Mouse (Mus musculus) midbrain, embryonic 14.5 days (tissue): ENCODE data around the gene Cnn2. TPM values are rescaled to one million over a fixed set of nuclear protein-coding genes. Genes with fewer than 3 reads are reported as not detected.

Experiments used
- ATAC-seq: fragments of 200-750 bp; cut with Nextera tagmentation; 2 replicates; pipeline ENCODE4 v1.8.0; 2017; ENCODE audit warnings: moderate number of reproducible peaks, moderate library complexity; ENCODE audit not compliant: low FRiP score, low TSS enrichment
- DNase-seq: peaks from one replicate; pipeline ENCODE4 v3.0.0-alpha.2; 2015
- H3K27ac ChIP-seq: fragments of 300-500 bp; sonication (generic); replicated peaks from 2 replicates; pipeline ENCODE4 v1.5.1; 2014; ENCODE audit warnings: mild to moderate bottlenecking, low read depth, low read length, moderate library complexity
- H3K27me3 ChIP-seq: fragments of 300-500 bp; sonication (generic); 2 replicates; pipeline ENCODE4 v1.6.1; 2014; ENCODE audit warnings: low read length, control low read depth, mixed read lengths; ENCODE audit not compliant: control insufficient read depth, insufficient read depth
- H3K36me3 ChIP-seq: fragments of 300-500 bp; sonication (generic); 2 replicates; pipeline ENCODE4 v1.6.1; 2014; ENCODE audit warnings: low read length, control low read depth; ENCODE audit not compliant: control insufficient read depth, insufficient read depth
- H3K4me1 ChIP-seq: fragments of 300-500 bp; sonication (generic); 2 replicates; pipeline ENCODE4 v1.6.1; 2014; ENCODE audit warnings: mild to moderate bottlenecking, antibody characterized with exemption, low read length, control low read depth; ENCODE audit not compliant: control insufficient read depth, insufficient read depth
- H3K4me2 ChIP-seq: fragments of 300-500 bp; sonication (generic); 2 replicates; pipeline ENCODE4 v1.6.1; 2014; ENCODE audit warnings: mild to moderate bottlenecking, low read length, moderate library complexity
- H3K4me3 ChIP-seq: fragments of 300-500 bp; sonication (generic); replicated peaks from 2 replicates; pipeline ENCODE4 v1.5.1; 2014; ENCODE audit warnings: low read depth, low read length
- H3K9ac ChIP-seq: fragments of 300-500 bp; sonication (generic); replicated peaks from 2 replicates; pipeline ENCODE4 v1.6.1; 2014; ENCODE audit warnings: mild to moderate bottlenecking, low read length, moderate library complexity
- H3K9me3 ChIP-seq: fragments of 300-500 bp; sonication (generic); 2 replicates; pipeline ENCODE4 v1.6.1; 2016; ENCODE audit warnings: low read length, control low read depth, mixed read lengths; ENCODE audit not compliant: control insufficient read depth
- WGBS: fragments of 180-500 bp; shearing (Covaris S2); extraction: QIAGEN DNeasy Blood & Tissue Kit; methylation state at CpG from one replicate; pipeline ENCODE4 v1.1.7; 2014; 5-methylcytosine and 5-hydroxymethylcytosine counted together
- polyA plus RNA-seq: library from polyadenylated mRNA; unstranded; fragments of >200 nt; fragmentation: Nextera tagmentation; extraction: Ambion mirVana; gene quantifications from 2 replicates; pipeline ENCODE4 v1.2.1, GENCODE M21; 2014

Gene Cnn2
- 10.9 and 35.0 TPM in 2 replicates for polyA plus RNA-seq

DNA sequence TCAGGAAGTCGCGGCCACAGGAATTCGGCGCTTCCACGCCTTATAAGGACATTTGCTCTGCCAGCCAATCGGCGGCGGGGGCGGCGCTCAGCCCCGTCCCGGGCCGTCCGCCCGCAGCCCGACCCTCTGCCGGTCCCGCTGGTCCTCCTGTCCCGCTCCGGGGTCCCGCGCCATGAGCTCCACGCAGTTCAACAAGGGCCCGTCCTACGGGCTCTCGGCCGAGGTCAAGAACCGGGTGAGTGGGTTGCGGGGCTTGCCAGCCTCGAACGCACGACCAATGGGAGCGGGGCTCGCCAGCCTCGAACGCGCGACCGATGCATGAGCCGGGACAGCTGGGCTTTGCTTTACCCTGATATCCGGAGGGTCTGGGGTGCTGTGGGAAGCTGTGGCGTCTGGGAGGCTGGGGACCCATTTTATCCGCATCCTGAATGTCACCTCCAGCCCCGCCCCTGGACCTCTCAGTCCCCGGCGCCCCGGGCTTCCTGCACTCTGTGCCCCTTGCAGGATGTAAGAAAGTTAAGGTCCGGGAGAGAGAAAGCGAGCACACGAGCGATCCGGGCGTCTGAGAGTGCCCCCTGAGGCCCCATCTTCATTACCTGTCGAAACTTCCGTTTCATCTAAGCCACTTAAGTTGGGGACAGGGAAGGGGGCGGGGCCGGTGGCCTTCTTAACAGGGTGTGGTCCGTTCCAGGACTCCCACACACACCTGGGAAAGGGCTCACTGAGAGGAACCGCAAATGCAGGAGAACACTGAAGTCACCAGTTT is at the start of gene Cnn2:
Cnn2 (plus strand) TSS at position 79 of the 766 bp plus-strand sequence.
- Histone ChIP-seq H3K9me3 (peaks cover 3% of the 10 kb centered on the region; the same call in 1 of the 2 replicates), H3K27ac (no peak within 1 kb of the TSS), H3K9ac (no peak within 1 kb of the TSS; the same call in 1 of the 2 replicates), H3K4me2 (peak within 1 kb of the TSS; percentile 46), H3K4me3 (peak within 1 kb of the TSS; percentile 32), H3K4me1 (peaks cover 5% of the 10 kb centered on the region; the same call in 1 of the 2 replicates), H3K36me3 (no peaks in the 10 kb centered on the region), H3K27me3 (peaks cover 38% of the 10 kb centered on the region)
- WGBS: 1% methylated on average over 59 of the region's 59 CpGs
- no peak for ATAC-seq
- no peak for DNase-seq

DNA sequence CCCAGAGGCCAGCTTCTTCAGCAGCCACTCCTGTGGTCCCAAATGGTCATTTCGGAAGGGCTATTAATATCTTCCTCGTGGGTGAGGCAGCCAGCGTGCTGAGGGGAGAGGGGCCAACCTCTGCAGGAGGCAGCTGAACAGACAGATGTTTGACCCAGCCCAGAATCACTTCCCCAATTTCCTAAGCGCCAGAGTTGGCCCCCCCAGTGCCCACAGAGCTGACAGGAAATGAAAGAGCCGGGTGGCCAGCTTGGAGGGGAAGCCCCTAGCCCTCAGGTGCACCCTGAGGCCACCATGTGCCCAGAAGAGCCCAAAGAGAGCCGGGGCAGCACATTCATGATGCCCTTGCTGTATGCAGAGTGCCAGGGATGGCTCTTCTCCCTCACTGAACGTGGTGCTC is 47.6 kb upstream of the Cnn2 start:
- H3K4me1 ChIP-seq: 0 out of 2 replicates have a peak, but pooled peaks cover 7% of the 10 kb centered on the region
- 79% methylated on average over 7 of the region's 7 CpGs for WGBS
- no peak overlapping the region for H3K4me2 ChIP-seq
- no peaks in the 10 kb centered on the region for H3K9me3 ChIP-seq
- H3K36me3 ChIP-seq: peaks cover 8% of the 10 kb centered on the region; the same call in 1 of the 2 replicates
- H3K27ac ChIP-seq: no peak overlapping the region
- H3K27me3 ChIP-seq: no peaks in the 10 kb centered on the region
- no peak overlapping the region for H3K9ac ChIP-seq
- DNase-seq: no peak
- no peak overlapping the region for H3K4me3 ChIP-seq
- no peak for ATAC-seq

DNA sequence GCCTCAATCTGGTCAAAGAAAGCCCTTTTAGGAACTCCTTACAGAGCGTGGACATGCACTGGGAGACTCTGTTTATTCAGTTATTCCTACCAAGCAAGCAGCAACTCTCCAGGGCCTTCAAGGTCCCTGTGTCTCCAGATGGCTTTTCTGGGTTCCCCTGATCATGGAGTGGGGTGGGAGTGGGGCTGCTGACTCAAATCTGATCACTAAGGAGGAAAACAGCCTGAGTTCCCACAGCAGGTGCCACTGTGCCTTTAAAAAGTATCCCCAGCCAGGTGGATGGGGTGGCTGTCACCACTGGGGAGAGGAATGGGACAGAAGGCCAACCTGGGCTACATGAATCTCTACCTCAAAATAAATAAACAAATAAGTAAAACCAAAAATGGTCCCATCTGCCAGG is 45.4 kb upstream of the Cnn2 start:
- DNase-seq (no peak), ATAC-seq (no peak)
- Histone ChIP-seq H3K4me1 (0 out of 2 replicates have a peak, but pooled peaks cover 6% of the 10 kb centered on the region), H3K36me3 (peaks cover 8% of the 10 kb centered on the region; the same call in 1 of the 2 replicates), H3K27ac (no peak overlapping the region), H3K4me2 (no peak overlapping the region), H3K9me3 (no peaks in the 10 kb centered on the region), H3K9ac (no peak overlapping the region), H3K27me3 (no peaks in the 10 kb centered on the region), H3K4me3 (no peak overlapping the region)
- WGBS: 82% methylated on average over 1 of the region's 1 CpGs

DNA sequence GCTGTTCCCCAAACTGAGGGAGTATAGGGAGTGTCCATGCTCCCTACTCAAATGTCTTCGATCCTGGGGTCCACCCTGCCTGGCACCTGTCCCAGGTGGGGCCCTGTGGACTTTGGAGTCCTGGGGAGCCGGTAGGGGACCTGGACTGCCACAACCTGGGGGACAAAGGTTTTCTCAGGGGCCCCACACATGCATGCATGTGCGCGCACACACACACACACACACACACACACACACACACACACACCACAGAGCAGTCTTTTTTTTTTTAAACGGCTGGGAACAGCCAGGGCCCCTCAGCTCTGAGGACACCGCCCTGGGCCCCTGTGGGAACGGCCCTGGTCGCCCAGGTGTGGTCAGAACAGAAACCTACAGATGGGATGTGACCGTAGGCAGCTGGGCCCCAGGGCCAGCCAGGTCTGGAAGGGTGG is 44.9 kb upstream of the Cnn2 start:
- no peak overlapping the region for H3K9ac ChIP-seq
- 88% methylated on average over 9 of the region's 9 CpGs for WGBS
- 0 out of 2 replicates have a peak, but pooled peaks cover 6% of the 10 kb centered on the region for H3K4me1 ChIP-seq
- no peaks in the 10 kb centered on the region for H3K9me3 ChIP-seq
- no peaks in the 10 kb centered on the region for H3K27me3 ChIP-seq
- H3K27ac ChIP-seq: no peak overlapping the region
- no peak overlapping the region for H3K4me3 ChIP-seq
- DNase-seq: no peak
- peaks cover 9% of the 10 kb centered on the region; the same call in 1 of the 2 replicates for H3K36me3 ChIP-seq
- ATAC-seq: no peak
- no peak overlapping the region for H3K4me2 ChIP-seq

DNA sequence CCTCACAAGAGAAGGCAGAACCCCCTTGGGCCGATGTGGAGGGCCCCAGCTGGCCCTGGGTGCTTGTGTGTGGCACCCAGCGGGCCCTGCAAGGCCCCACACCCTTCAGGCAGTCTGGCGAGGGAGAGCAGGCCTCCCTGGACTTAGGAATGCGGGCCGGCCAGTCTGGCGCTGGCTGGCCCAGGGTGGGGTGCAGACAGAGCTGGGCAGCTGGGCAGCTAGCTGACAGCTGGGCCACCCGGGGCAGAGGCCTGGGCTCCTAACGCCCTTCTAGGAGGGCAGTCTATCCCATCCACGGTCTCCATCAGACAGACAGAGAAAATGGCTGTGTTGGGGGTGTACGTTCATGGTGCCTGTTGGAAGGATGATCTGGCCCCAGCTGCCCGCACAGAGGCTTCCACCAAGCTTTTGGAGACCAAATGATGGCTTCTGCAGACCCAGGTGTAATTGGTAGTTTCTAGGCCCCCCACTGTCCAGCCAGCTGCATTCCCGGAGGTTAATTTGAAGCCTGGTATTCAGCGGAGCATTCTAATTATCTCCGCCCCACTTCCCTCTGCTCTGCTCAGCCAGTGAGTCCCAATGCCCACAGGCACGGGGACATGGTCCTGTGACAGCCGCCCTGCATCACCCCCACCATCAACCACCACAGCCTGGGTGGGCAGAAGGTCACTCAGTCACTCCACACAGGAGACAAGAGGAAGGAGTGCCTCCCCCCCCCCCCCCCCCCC is 42.7 kb upstream of the Cnn2 start:
- DNase-seq (peak; percentile 47), ATAC-seq (0 out of 2 replicates have a peak, but pooled peaks have one; percentile 58)
- Histone ChIP-seq H3K36me3 (peaks cover 23% of the 10 kb centered on the region), H3K27me3 (no peaks in the 10 kb centered on the region), H3K4me3 (no peak overlapping the region), H3K9me3 (no peaks in the 10 kb centered on the region), H3K9ac (no peak overlapping the region; the same call in 1 of the 2 replicates), H3K4me1 (0 out of 2 replicates have a peak, but pooled peaks cover 6% of the 10 kb centered on the region), H3K27ac (no peak overlapping the region), H3K4me2 (no peak overlapping the region)
- 17% methylated on average over 16 of the region's 16 CpGs for WGBS

DNA sequence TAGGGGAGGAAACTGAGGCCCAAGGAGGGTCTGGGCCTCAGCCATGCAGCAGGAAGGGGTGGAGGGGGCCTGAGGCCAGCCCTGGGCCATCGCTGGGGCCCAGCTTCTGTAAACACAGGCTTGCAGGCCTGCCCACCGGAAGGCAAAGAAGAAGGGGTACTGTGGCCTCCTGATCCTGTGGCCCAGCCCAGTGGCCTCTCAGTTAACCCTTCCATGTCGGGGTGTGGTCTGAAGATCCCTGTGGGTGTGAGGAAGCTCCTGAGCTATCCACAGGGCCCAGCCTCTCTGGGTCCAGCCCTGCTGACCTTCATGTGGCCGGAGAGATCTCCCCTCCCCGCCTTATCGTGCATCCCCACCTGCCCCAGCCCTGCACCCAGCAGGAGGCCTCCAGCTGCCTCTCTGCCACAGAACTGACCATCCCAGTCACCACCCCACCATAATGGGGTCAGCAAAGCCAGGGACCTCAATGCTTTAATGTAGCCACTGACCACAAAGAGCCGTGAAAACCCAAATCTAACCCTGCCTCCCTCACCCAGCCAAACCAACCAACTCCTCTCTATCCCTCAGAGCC is 41.5 kb upstream of the Cnn2 start:
- Histone ChIP-seq H3K4me1 (0 out of 2 replicates have a peak, but pooled peaks cover 6% of the 10 kb centered on the region), H3K36me3 (peaks cover 33% of the 10 kb centered on the region), H3K4me3 (no peak overlapping the region), H3K4me2 (no peak overlapping the region), H3K27ac (no peak overlapping the region), H3K9me3 (no peaks in the 10 kb centered on the region), H3K9ac (0 out of 2 replicates have a peak overlapping the region, but pooled peaks have one; percentile 12), H3K27me3 (no peaks in the 10 kb centered on the region)
- DNase-seq (no peak), ATAC-seq (no peak)
- WGBS: 25% methylated on average over 7 of the region's 7 CpGs

DNA sequence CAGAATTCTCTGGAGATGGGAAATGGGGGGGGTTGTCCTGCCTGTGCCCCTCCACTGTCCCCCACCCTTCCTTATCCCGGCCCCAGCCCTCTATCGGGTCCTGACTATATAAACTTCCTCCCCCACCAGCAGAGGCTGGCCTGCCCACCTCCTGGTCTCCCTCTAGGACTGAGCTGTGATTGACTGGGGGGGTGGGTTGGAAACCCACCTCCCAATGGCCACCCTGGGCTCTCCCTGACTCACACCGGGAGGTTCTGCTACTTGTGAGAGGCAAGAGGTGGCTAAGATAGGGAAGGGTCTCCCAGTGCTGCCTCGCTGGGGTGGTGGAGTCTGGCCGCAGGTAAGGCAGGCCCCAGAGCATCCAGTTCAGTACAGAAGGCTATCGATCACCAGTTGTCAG is 40.9 kb upstream of the Cnn2 start:
- Histone ChIP-seq H3K27ac (no peak overlapping the region), H3K4me2 (no peak overlapping the region), H3K9me3 (no peaks in the 10 kb centered on the region), H3K4me3 (no peak overlapping the region), H3K4me1 (0 out of 2 replicates have a peak, but pooled peaks cover 6% of the 10 kb centered on the region), H3K9ac (no peak overlapping the region), H3K27me3 (no peaks in the 10 kb centered on the region), H3K36me3 (peaks cover 36% of the 10 kb centered on the region)
- no peak for DNase-seq
- 88% methylated on average over 6 of the region's 6 CpGs for WGBS
- ATAC-seq: no peak

DNA sequence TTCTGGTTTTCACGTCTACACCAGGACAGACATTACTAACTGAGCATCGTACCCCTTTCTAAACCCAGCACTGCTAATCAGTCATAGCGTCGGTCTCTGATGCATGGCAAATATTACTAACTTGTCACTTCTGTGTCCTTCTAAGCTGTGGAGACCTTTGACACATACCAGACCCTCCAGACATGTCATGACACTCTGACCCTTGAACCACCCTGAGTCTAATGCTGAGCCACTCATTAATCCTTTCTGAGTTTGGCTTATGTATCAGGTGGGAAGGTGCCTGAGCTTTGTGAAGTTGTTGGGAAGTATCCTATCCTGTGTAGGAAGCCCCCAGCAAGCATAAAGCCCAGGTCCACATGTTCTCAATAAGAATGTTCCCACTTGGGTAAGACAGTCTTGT is 38.5 kb upstream of the Cnn2 start:
- Histone ChIP-seq H3K27me3 (no peaks in the 10 kb centered on the region), H3K9ac (no peak overlapping the region), H3K9me3 (no peaks in the 10 kb centered on the region), H3K4me3 (no peak overlapping the region), H3K4me2 (no peak overlapping the region), H3K36me3 (peaks cover 46% of the 10 kb centered on the region), H3K4me1 (0 out of 2 replicates have a peak, but pooled peaks cover 6% of the 10 kb centered on the region), H3K27ac (no peak overlapping the region)
- WGBS: 94% methylated on average over 4 of the region's 4 CpGs
- no peak for DNase-seq
- no peak for ATAC-seq
